Mouse (Mus musculus): ENCODE measurements around the gene C1rl. TPM values are rescaled to one million over a fixed set of nuclear protein-coding genes. Genes with fewer than 3 reads are reported as not detected.
"Not testable (repeated sequence)": the region's sequence is repeated elsewhere in the genome, so short reads cannot be mapped to it uniquely, and the experiment has no call there.

C1rl gene
- polyA plus RNA-seq, 1 experiment from 2014 or later, result 0.78 TPM

GRCm38 (mm10) chr6:124472801-124473200, 20.1 kb upstream of the C1rl start:
- 37% methylated on average over 6 of the region's 6 CpGs for WGBS
- no peak overlapping the region for H3K4me2 ChIP-seq
- H3K36me3 ChIP-seq (ENCODE audit: insufficient read depth), result no peaks in the 10 kb centered on the region
- peak; percentile 50 for TF ChIP-seq CTCF (IDR thresholded peaks at IDR 0.05; ENCODE audit: low read depth)
- 0 out of 2 replicates have a peak, but pooled peaks cover 5% of the 10 kb centered on the region for H3K4me1 ChIP-seq (ENCODE audit: insufficient read depth)
- no peaks in the 10 kb centered on the region for H3K27me3 ChIP-seq (ENCODE audit: insufficient read depth, low read length)
- no peak overlapping the region for H3K4me3 ChIP-seq (ENCODE audit: low read depth, low read length)
- H3K27ac ChIP-seq (ENCODE audit: low read depth), result no peak overlapping the region
- no peak overlapping the region for H3K9ac ChIP-seq
- DNase-seq (no peak), ATAC-seq (ENCODE audit: insufficient read depth) (no peak)
- H3K9me3 ChIP-seq (ENCODE audit: low read depth, low read length), result no peaks in the 10 kb centered on the region

GRCm38 (mm10) chr6:124474621-124475020, 18.3 kb upstream of the C1rl start:
- no peak for TF ChIP-seq CTCF (IDR thresholded peaks at IDR 0.05; ENCODE audit: low read depth)

GRCm38 (mm10) chr6:124475335-124476075, 17.4 kb upstream of the C1rl start:
- H3K4me3 ChIP-seq (ENCODE audit: low read depth, low read length); H3K4me2 ChIP-seq; DNase-seq; H3K27me3 ChIP-seq (ENCODE audit: insufficient read depth, low read length); ATAC-seq (ENCODE audit: insufficient read depth); H3K36me3 ChIP-seq (ENCODE audit: insufficient read depth); H3K9me3 ChIP-seq (ENCODE audit: low read depth, low read length); H3K9ac ChIP-seq; H3K27ac ChIP-seq (ENCODE audit: low read depth); H3K4me1 ChIP-seq (ENCODE audit: insufficient read depth): not testable (repeated sequence)
- WGBS, result 82% methylated on average over 8 of the region's 11 CpGs

More at GRCm38 (mm10) chr6:124474621-124475020, 18.3 kb upstream of the C1rl start:
- Histone ChIP-seq H3K9me3 (ENCODE audit: low read depth, low read length) (no peaks in the 10 kb centered on the region), H3K9ac (no peak overlapping the region), H3K27ac (ENCODE audit: low read depth) (no peak overlapping the region), H3K4me1 (ENCODE audit: insufficient read depth) (0 out of 2 replicates have a peak, but pooled peaks cover 5% of the 10 kb centered on the region), H3K4me2 (no peak overlapping the region), H3K27me3 (ENCODE audit: insufficient read depth, low read length) (no peaks in the 10 kb centered on the region), H3K4me3 (ENCODE audit: low read depth, low read length) (no peak overlapping the region), H3K36me3 (ENCODE audit: insufficient read depth) (no peaks in the 10 kb centered on the region)
- no peak for DNase-seq
- no peak for ATAC-seq (ENCODE audit: insufficient read depth)
- 68% methylated on average over 11 of the region's 11 CpGs for WGBS

- DNase-seq (no peak), ATAC-seq (ENCODE audit: insufficient read depth) (no peak)
- 82% methylated on average over 7 of the region's 7 CpGs for WGBS
- Histone ChIP-seq H3K27me3 (ENCODE audit: insufficient read depth, low read length) (no peaks in the 10 kb centered on the region), H3K36me3 (ENCODE audit: insufficient read depth) (no peaks in the 10 kb centered on the region), H3K9ac (no peak overlapping the region), H3K4me2 (no peak overlapping the region), H3K9me3 (ENCODE audit: low read depth, low read length) (no peaks in the 10 kb centered on the region), H3K27ac (ENCODE audit: low read depth) (no peak overlapping the region), H3K4me3 (ENCODE audit: low read depth, low read length) (no peak overlapping the region), H3K4me1 (ENCODE audit: insufficient read depth) (0 out of 2 replicates have a peak, but pooled peaks cover 5% of the 10 kb centered on the region)
- TF ChIP-seq CTCF (IDR thresholded peaks at IDR 0.05; ENCODE audit: low read depth), result no peak
These were observed 16.7 kb upstream of the C1rl start for GRCm38 (mm10) chr6:124476216-124476615.

GRCm38 (mm10) chr6:124476796-124477195, 16.1 kb upstream of the C1rl start:
- H3K9me3 ChIP-seq (ENCODE audit: low read depth, low read length), result no peaks in the 10 kb centered on the region
- no peak overlapping the region for H3K4me2 ChIP-seq
- H3K9ac ChIP-seq, result no peak overlapping the region
- 72% methylated on average over 11 of the region's 11 CpGs for WGBS
- no peaks in the 10 kb centered on the region for H3K36me3 ChIP-seq (ENCODE audit: insufficient read depth)
- ATAC-seq (ENCODE audit: insufficient read depth) (no peak), DNase-seq (no peak)
- H3K27me3 ChIP-seq (ENCODE audit: insufficient read depth, low read length), result no peaks in the 10 kb centered on the region
- H3K4me3 ChIP-seq (ENCODE audit: low read depth, low read length), result no peak overlapping the region
- 0 out of 2 replicates have a peak, but pooled peaks cover 5% of the 10 kb centered on the region for H3K4me1 ChIP-seq (ENCODE audit: insufficient read depth)
- H3K27ac ChIP-seq (ENCODE audit: low read depth), result no peak overlapping the region
- no peak for TF ChIP-seq CTCF (IDR thresholded peaks at IDR 0.05; ENCODE audit: low read depth)

- Histone ChIP-seq H3K4me3 (ENCODE audit: low read depth, low read length) (no peak overlapping the region), H3K9me3 (ENCODE audit: low read depth, low read length) (no peaks in the 10 kb centered on the region), H3K27ac (ENCODE audit: low read depth) (no peak overlapping the region), H3K9ac (no peak overlapping the region), H3K27me3 (ENCODE audit: insufficient read depth, low read length) (no peaks in the 10 kb centered on the region), H3K36me3 (ENCODE audit: insufficient read depth) (no peaks in the 10 kb centered on the region), H3K4me2 (no peak overlapping the region), H3K4me1 (ENCODE audit: insufficient read depth) (0 out of 2 replicates have a peak, but pooled peaks cover 5% of the 10 kb centered on the region)
- ATAC-seq (ENCODE audit: insufficient read depth) (no peak), DNase-seq (no peak)
- WGBS, result 63% methylated on average over 5 of the region's 5 CpGs
- TF ChIP-seq CTCF (IDR thresholded peaks at IDR 0.05; ENCODE audit: low read depth), result no peak
These were observed 15.7 kb upstream of the C1rl start for GRCm38 (mm10) chr6:124477221-124477655.

GRCm38 (mm10) chr6:124477922-124478651, 14.8 kb upstream of the C1rl start:
- Histone ChIP-seq H3K9ac (no peak overlapping the region), H3K4me2 (peak overlapping the region; percentile 20; the same call in 1 of the 2 replicates), H3K36me3 (ENCODE audit: insufficient read depth) (no peaks in the 10 kb centered on the region), H3K4me3 (ENCODE audit: low read depth, low read length) (no peak overlapping the region), H3K4me1 (ENCODE audit: insufficient read depth) (0 out of 2 replicates have a peak, but pooled peaks cover 5% of the 10 kb centered on the region), H3K27me3 (ENCODE audit: insufficient read depth, low read length) (no peaks in the 10 kb centered on the region), H3K9me3 (ENCODE audit: low read depth, low read length) (no peaks in the 10 kb centered on the region), H3K27ac (ENCODE audit: low read depth) (no peak overlapping the region)
- no peak for TF ChIP-seq CTCF (IDR thresholded peaks at IDR 0.05; ENCODE audit: low read depth)
- ATAC-seq (ENCODE audit: insufficient read depth) (peak; percentile 59), DNase-seq (peak; percentile 76)
- WGBS, result 32% methylated on average over 17 of the region's 17 CpGs
